Mouse (Mus musculus): ENCODE results near the gene Cd47. TPM values are rescaled to one million over a fixed set of nuclear protein-coding genes. Genes with fewer than 3 reads are reported as not detected.
A peak's percentile ranks its signal among the peaks of the same experiment; 100 is the strongest.

The Cd47 gene
- polyA plus RNA-seq, 1 experiment from 2014 or later = 152 TPM

DNA sequence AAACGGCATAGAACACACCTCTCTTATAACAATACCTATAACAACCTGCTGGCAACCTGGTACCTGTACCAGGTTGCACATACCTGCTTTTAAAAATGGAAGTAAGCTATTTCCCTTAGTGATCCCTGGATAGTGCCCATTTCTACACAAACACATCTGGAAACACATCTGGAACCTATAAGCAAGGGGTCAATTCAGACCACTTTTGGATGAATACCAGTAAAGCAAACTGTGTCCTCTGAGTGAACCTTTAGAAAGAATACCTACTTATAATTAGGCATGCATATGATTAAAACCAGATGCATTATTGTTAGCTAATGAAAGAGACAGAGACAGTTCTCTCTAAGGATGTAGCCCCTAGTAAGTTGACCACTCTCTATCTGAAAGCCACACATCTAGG is 140.7 kb downstream of the Cd47 start:
- no peaks in the 10 kb centered on the region for H3K36me3 ChIP-seq (replicated peaks; ENCODE audit: control insufficient read depth, insufficient read depth)
- H3K27ac ChIP-seq = no peak overlapping the region
- no peak overlapping the region for H3K4me3 ChIP-seq (replicated peaks; ENCODE audit: low read length)
- peaks cover 12% of the 10 kb centered on the region for H3K4me1 ChIP-seq (replicated peaks; ENCODE audit: control insufficient read depth, insufficient read depth, low read length)
- no peaks in the 10 kb centered on the region for H3K9me3 ChIP-seq (ENCODE audit: control insufficient read depth, low read length)
- DNase-seq (ENCODE audit: low spot score) (no peak), ATAC-seq (ENCODE audit: low FRiP score) (no peak)
- H3K27me3 ChIP-seq (ENCODE audit: control insufficient read depth, insufficient read depth, low read length) = no peaks in the 10 kb centered on the region
- 97% methylated on average over 1 of the region's 1 CpGs for WGBS
- no peak overlapping the region for H3K9ac ChIP-seq
- no peak overlapping the region for H3K4me2 ChIP-seq (replicated peaks)

DNA sequence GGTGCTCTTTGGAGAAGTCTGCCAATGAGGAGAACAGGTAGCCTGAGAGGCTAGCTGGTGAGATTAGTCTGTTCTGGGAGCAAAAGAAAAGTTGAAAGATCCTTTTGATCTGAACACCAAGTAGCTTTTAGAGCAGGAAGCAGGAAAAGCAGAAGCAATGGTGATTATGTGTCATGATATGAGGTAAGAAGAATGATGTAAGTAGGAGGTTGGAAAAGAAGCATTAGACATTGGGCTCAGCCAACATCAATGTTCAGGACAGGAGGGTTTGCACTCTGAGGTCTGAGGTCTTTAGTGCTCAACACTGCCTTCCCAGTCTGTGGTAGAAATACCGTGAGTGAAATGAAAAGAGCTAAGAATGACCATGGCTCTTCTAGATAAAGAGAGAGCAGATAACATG is 143.4 kb downstream of the Cd47 start:
- H3K27me3 ChIP-seq (ENCODE audit: control insufficient read depth, insufficient read depth, low read length) = no peaks in the 10 kb centered on the region
- no peak overlapping the region for H3K4me3 ChIP-seq (replicated peaks; ENCODE audit: low read length)
- no peak overlapping the region for H3K9ac ChIP-seq
- H3K4me1 ChIP-seq (replicated peaks; ENCODE audit: control insufficient read depth, insufficient read depth, low read length) = no peaks in the 10 kb centered on the region
- H3K27ac ChIP-seq = no peak overlapping the region
- no peaks in the 10 kb centered on the region for H3K36me3 ChIP-seq (replicated peaks; ENCODE audit: control insufficient read depth, insufficient read depth)
- no peak for ATAC-seq (ENCODE audit: low FRiP score)
- 69% methylated on average over 1 of the region's 1 CpGs for WGBS
- H3K4me2 ChIP-seq (replicated peaks) = no peak overlapping the region
- no peaks in the 10 kb centered on the region for H3K9me3 ChIP-seq (ENCODE audit: control insufficient read depth, low read length)
- no peak for DNase-seq (ENCODE audit: low spot score)

DNA sequence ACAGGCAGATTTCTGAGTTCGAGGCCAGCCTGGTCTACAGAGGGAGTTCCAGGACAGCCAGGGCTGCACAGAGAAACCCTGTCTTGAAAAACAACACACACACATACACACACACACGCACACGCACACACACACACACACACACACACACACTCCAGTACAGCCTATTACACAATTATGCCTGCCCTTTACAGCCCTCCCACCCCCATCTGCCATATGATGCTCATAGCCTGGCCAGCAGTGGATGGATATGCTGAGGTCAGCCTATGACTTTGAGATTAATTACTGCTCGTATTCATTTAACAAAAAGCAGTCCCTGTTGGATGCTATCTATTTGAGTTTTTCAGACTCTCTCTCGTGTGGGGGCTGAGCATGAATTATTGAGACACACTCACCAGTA is 144.8 kb downstream of the Cd47 start:
- DNase-seq (ENCODE audit: low spot score) (no peak), ATAC-seq (ENCODE audit: low FRiP score) (no peak)
- no peaks in the 10 kb centered on the region for H3K36me3 ChIP-seq (replicated peaks; ENCODE audit: control insufficient read depth, insufficient read depth)
- no peak overlapping the region for H3K9ac ChIP-seq
- H3K27me3 ChIP-seq (ENCODE audit: control insufficient read depth, insufficient read depth, low read length) = no peaks in the 10 kb centered on the region
- no peaks in the 10 kb centered on the region for H3K9me3 ChIP-seq (ENCODE audit: control insufficient read depth, low read length)
- no peak overlapping the region for H3K4me2 ChIP-seq (replicated peaks)
- no peaks in the 10 kb centered on the region for H3K4me1 ChIP-seq (replicated peaks; ENCODE audit: control insufficient read depth, insufficient read depth, low read length)
- no peak overlapping the region for H3K4me3 ChIP-seq (replicated peaks; ENCODE audit: low read length)
- H3K27ac ChIP-seq = no peak overlapping the region
- WGBS = 64% methylated on average over 5 of the region's 5 CpGs

DNA sequence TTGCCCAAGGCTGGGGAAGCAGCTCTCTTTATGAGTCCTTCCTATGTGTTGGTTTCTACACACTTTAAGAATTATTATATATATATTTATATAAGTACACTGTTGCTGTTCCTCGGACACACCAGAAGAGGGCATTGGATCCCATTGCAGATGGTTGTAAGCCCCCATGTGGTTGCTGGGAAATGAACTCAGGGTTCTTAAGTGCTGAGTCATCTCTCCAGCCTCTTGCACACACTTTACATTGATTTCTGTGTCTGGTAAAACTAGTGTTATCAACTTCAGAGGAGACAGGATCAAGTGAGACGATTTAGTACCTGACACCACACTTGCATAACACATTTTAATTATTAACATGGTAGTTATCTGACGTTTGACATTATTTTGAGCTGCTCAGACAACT is 146.7 kb downstream of the Cd47 start:
- H3K4me3 ChIP-seq (replicated peaks; ENCODE audit: low read length) = no peak overlapping the region
- H3K9ac ChIP-seq = no peak overlapping the region
- no peak overlapping the region for H3K4me2 ChIP-seq (replicated peaks)
- H3K36me3 ChIP-seq (replicated peaks; ENCODE audit: control insufficient read depth, insufficient read depth) = no peaks in the 10 kb centered on the region
- H3K27me3 ChIP-seq (ENCODE audit: control insufficient read depth, insufficient read depth, low read length) = no peaks in the 10 kb centered on the region
- no peak for ATAC-seq (ENCODE audit: low FRiP score)
- no peak for DNase-seq (ENCODE audit: low spot score)
- H3K4me1 ChIP-seq (replicated peaks; ENCODE audit: control insufficient read depth, insufficient read depth, low read length) = no peaks in the 10 kb centered on the region
- WGBS = 90% methylated on average over 3 of the region's 3 CpGs
- H3K27ac ChIP-seq = no peak overlapping the region
- no peaks in the 10 kb centered on the region for H3K9me3 ChIP-seq (ENCODE audit: control insufficient read depth, low read length)

DNA sequence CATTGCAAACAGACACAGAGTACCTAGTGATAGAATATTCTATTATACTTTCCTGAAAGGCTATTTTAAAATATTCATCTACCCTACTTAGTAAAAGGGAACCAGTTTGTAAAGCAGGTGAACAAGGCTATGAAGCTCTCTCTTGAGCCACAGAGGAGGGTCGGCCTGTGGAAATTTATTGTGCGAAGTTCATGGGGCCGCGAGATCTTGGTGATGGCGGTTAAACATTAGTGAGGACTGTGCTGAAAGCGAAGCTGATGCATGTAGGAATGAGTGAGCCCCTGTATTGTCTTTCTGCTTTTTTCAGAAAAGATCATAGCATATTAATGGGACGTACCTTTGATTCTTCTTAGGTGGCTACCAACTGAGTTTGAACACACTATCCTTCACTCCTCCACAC is 147.3 kb downstream of the Cd47 start:
- Histone ChIP-seq H3K9me3 (ENCODE audit: control insufficient read depth, low read length) (no peaks in the 10 kb centered on the region), H3K4me2 (replicated peaks) (no peak overlapping the region), H3K9ac (no peak overlapping the region), H3K36me3 (replicated peaks; ENCODE audit: control insufficient read depth, insufficient read depth) (no peaks in the 10 kb centered on the region), H3K27ac (no peak overlapping the region), H3K4me3 (replicated peaks; ENCODE audit: low read length) (no peak overlapping the region), H3K27me3 (ENCODE audit: control insufficient read depth, insufficient read depth, low read length) (no peaks in the 10 kb centered on the region), H3K4me1 (replicated peaks; ENCODE audit: control insufficient read depth, insufficient read depth, low read length) (no peaks in the 10 kb centered on the region)
- WGBS = 94% methylated on average over 7 of the region's 7 CpGs
- no peak for DNase-seq (ENCODE audit: low spot score)
- ATAC-seq (ENCODE audit: low FRiP score) = no peak

DNA sequence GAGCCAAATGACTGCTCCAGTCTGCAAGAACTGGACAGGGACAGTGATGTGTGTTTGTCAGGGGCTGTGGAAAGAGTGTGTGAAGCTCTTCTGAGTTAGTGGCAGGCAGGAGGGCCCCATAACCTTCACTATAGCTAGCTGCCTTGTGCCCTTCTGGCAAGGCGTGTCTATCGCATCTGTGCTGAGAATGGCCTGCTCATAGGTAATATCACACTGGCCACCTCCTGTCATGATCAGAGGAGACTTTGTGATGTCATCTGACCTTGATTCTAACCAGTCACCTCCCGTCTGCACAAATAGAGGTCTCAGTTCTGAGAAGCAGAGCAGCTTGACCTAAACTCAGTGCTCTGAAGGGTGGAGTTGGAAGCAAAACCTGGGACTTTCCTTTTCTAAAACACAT is 148.0 kb downstream of the Cd47 start:
- no peaks in the 10 kb centered on the region for H3K4me1 ChIP-seq (replicated peaks; ENCODE audit: control insufficient read depth, insufficient read depth, low read length)
- H3K27ac ChIP-seq = no peak overlapping the region
- H3K27me3 ChIP-seq (ENCODE audit: control insufficient read depth, insufficient read depth, low read length) = no peaks in the 10 kb centered on the region
- no peaks in the 10 kb centered on the region for H3K9me3 ChIP-seq (ENCODE audit: control insufficient read depth, low read length)
- H3K4me2 ChIP-seq (replicated peaks) = no peak overlapping the region
- 88% methylated on average over 3 of the region's 3 CpGs for WGBS
- DNase-seq (ENCODE audit: low spot score) (no peak), ATAC-seq (ENCODE audit: low FRiP score) (no peak)
- H3K36me3 ChIP-seq (replicated peaks; ENCODE audit: control insufficient read depth, insufficient read depth) = no peaks in the 10 kb centered on the region
- H3K4me3 ChIP-seq (replicated peaks; ENCODE audit: low read length) = no peak overlapping the region
- no peak overlapping the region for H3K9ac ChIP-seq

DNA sequence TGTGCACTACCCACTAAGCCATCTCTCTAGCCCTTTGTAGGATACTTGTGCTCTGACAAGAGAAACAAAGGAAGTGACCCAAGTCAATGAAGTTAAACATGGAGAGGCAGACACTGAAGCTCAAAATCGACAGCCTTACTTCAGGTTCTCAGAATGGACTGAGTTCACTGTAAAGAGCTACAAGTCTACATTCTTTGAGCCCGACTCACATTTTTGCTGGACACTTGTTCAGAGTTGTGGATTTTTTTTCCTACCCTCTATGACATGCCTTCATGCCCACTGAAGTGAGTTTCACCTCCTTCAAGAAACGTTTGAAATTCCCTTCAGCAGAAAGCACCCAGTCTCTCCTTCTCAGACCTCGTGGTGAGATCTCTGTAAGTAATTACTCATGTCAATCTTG is 148.9 kb downstream of the Cd47 start:
- H3K27ac ChIP-seq = no peak overlapping the region
- no peaks in the 10 kb centered on the region for H3K4me1 ChIP-seq (replicated peaks; ENCODE audit: control insufficient read depth, insufficient read depth, low read length)
- no peak overlapping the region for H3K4me3 ChIP-seq (replicated peaks; ENCODE audit: low read length)
- no peaks in the 10 kb centered on the region for H3K36me3 ChIP-seq (replicated peaks; ENCODE audit: control insufficient read depth, insufficient read depth)
- H3K9ac ChIP-seq = no peak overlapping the region
- no peaks in the 10 kb centered on the region for H3K27me3 ChIP-seq (ENCODE audit: control insufficient read depth, insufficient read depth, low read length)
- H3K9me3 ChIP-seq (ENCODE audit: control insufficient read depth, low read length) = no peaks in the 10 kb centered on the region
- H3K4me2 ChIP-seq (replicated peaks) = no peak overlapping the region
- WGBS = 72% methylated on average over 4 of the region's 4 CpGs
- DNase-seq (ENCODE audit: low spot score) (no peak), ATAC-seq (ENCODE audit: low FRiP score) (no peak)

DNA sequence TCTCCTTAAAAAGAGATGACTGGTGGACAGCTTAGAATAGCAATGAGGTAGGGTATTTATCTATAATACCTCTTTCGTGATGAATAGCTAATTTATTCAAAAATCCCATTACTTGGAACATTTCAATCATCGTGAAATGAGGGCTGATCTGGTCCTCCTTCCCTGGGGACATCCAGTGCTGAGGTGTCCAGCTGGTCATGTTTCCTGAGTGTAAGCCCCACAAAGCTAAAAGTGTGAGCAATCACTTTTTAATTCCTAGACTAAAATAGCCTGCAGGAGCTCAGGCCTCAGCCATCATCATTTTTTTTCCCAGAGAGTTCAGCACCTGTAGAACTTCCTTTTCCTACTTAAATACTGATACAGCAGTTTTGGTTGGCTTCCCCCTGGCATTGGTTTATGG is 150.0 kb downstream of the Cd47 start:
- H3K4me2 ChIP-seq (replicated peaks) = no peak overlapping the region
- no peaks in the 10 kb centered on the region for H3K9me3 ChIP-seq (ENCODE audit: control insufficient read depth, low read length)
- no peaks in the 10 kb centered on the region for H3K36me3 ChIP-seq (replicated peaks; ENCODE audit: control insufficient read depth, insufficient read depth)
- H3K4me1 ChIP-seq (replicated peaks; ENCODE audit: control insufficient read depth, insufficient read depth, low read length) = no peaks in the 10 kb centered on the region
- H3K4me3 ChIP-seq (replicated peaks; ENCODE audit: low read length) = no peak overlapping the region
- no peak overlapping the region for H3K27ac ChIP-seq
- 50% methylated on average over 2 of the region's 2 CpGs for WGBS
- no peak overlapping the region for H3K9ac ChIP-seq
- ATAC-seq (ENCODE audit: low FRiP score) (no peak), DNase-seq (ENCODE audit: low spot score) (no peak)
- no peaks in the 10 kb centered on the region for H3K27me3 ChIP-seq (ENCODE audit: control insufficient read depth, insufficient read depth, low read length)

DNA sequence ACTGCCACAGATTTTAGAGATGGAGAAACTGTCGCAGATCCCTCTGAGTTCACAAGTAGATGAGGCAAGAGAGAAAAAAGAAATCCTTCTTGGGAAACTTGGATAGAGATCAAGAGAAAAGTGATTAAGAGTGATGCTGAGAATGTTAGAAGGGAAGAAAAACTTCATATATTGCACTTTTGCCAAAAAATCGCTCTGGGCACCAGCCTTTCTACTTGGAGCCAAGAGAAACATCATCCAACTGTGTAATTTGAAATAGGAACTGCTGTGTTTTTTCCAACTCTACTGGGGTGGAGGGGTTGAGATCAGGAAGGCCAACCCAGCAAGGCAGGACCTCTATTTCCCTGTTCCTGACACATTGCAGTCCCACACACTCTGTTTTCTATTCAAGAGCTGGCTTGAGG is 151.0 kb downstream of the Cd47 start:
- Histone ChIP-seq H3K27ac (no peak overlapping the region), H3K4me1 (replicated peaks; ENCODE audit: control insufficient read depth, insufficient read depth, low read length) (no peaks in the 10 kb centered on the region), H3K9ac (no peak overlapping the region), H3K9me3 (ENCODE audit: control insufficient read depth, low read length) (no peaks in the 10 kb centered on the region), H3K4me3 (replicated peaks; ENCODE audit: low read length) (no peak overlapping the region), H3K4me2 (replicated peaks) (no peak overlapping the region), H3K27me3 (ENCODE audit: control insufficient read depth, insufficient read depth, low read length) (no peaks in the 10 kb centered on the region), H3K36me3 (replicated peaks; ENCODE audit: control insufficient read depth, insufficient read depth) (no peaks in the 10 kb centered on the region)
- 79% methylated on average over 2 of the region's 2 CpGs for WGBS
- no peak for DNase-seq (ENCODE audit: low spot score)
- no peak for ATAC-seq (ENCODE audit: low FRiP score)

DNA sequence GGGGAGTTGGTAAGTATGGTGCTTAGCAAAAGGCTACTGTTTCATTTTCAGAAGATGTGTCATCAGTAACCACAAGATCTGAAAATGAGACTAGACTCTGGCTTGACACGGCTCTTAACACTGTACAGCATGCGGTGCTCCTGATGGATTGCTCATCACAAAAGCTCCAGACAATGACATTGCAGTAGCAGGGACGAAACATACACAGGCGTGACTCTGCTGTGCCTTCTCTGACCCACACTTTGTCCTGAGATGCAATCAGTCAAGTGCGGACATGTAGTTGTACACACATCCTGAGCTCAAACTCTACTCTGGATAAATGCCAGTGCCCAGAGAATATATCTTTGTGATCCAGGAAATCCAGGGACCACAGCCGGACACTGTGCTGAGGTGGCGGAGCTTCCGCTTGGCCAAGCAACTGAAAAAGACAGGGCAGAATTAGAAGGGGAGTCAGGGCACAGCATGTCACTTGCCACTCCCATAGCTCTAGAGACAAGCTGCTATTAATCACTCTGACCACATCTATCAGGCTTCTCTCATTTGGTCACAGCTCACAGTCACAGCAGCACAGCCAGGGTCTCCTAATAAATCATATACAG is 151.7 kb downstream of the Cd47 start:
- 49% methylated on average over 8 of the region's 8 CpGs for WGBS

More for the DNA sequence above, 151.7 kb downstream of the Cd47 start:
- no peak overlapping the region for H3K4me3 ChIP-seq (replicated peaks; ENCODE audit: low read length)
- H3K9me3 ChIP-seq (ENCODE audit: control insufficient read depth, low read length) = no peaks in the 10 kb centered on the region
- ATAC-seq (ENCODE audit: low FRiP score) (peak; percentile 46; the same call in 1 of the 2 replicates), DNase-seq (ENCODE audit: low spot score) (no peak)
- no peaks in the 10 kb centered on the region for H3K27me3 ChIP-seq (ENCODE audit: control insufficient read depth, insufficient read depth, low read length)
- H3K36me3 ChIP-seq (replicated peaks; ENCODE audit: control insufficient read depth, insufficient read depth) = no peaks in the 10 kb centered on the region
- H3K4me2 ChIP-seq (replicated peaks) = no peak overlapping the region
- no peaks in the 10 kb centered on the region for H3K4me1 ChIP-seq (replicated peaks; ENCODE audit: control insufficient read depth, insufficient read depth, low read length)
- no peak overlapping the region for H3K9ac ChIP-seq
- H3K27ac ChIP-seq = no peak overlapping the region
